Mouse (Mus musculus) hindbrain, embryonic 14.5 days (tissue): Measurements from ENCODE around the gene Elof1. TPM values are rescaled to one million over a fixed set of nuclear protein-coding genes. Genes with fewer than 3 reads are reported as not detected.
A peak's percentile ranks its signal among the peaks of the same experiment; 100 is the strongest.
"Not testable (repeated sequence)": the region's sequence is repeated elsewhere in the genome, so short reads cannot be mapped to it uniquely, and the experiment has no call there.

Experiments
- ATAC-seq: fragments of 200-750 bp; cut with Nextera tagmentation; 2 replicates; pipeline ENCODE4 v1.8.0; 2017; ENCODE audit warnings: moderate number of reproducible peaks, mild to moderate bottlenecking, moderate TSS enrichment, moderate library complexity; ENCODE audit not compliant: low FRiP score
- DNase-seq: peaks from one replicate; pipeline ENCODE4 v3.0.0-alpha.2; 2015; ENCODE audit warnings: low spot score
- H3K27ac ChIP-seq: fragments of 300-500 bp; sonication (generic); 2 replicates; pipeline ENCODE4 v1.5.1; 2014; ENCODE audit warnings: mild to moderate bottlenecking, moderate library complexity
- H3K27me3 ChIP-seq: fragments of 300-500 bp; sonication (generic); 2 replicates; pipeline ENCODE4 v1.6.1; 2014; ENCODE audit warnings: mild to moderate bottlenecking, low read length, mixed read lengths; ENCODE audit not compliant: control insufficient read depth, insufficient read depth
- H3K36me3 ChIP-seq: fragments of 300-500 bp; sonication (generic); replicated peaks from 2 replicates; pipeline ENCODE4 v1.6.1; 2014; ENCODE audit not compliant: control insufficient read depth, insufficient read depth
- H3K4me1 ChIP-seq: fragments of 300-500 bp; sonication (generic); replicated peaks from 2 replicates; pipeline ENCODE4 v1.6.1; 2014; ENCODE audit warnings: antibody characterized with exemption, low read length, mixed read lengths; ENCODE audit not compliant: control insufficient read depth, insufficient read depth
- H3K4me2 ChIP-seq: fragments of 300-500 bp; sonication (generic); replicated peaks from 2 replicates; pipeline ENCODE4 v1.6.1; 2014; ENCODE audit warnings: mild to moderate bottlenecking, moderate library complexity
- H3K4me3 ChIP-seq: fragments of 300-500 bp; sonication (generic); replicated peaks from 2 replicates; pipeline ENCODE4 v1.5.1; 2014; ENCODE audit warnings: mild to moderate bottlenecking, low read length
- H3K9ac ChIP-seq: fragments of 300-500 bp; sonication (generic); 2 replicates; pipeline ENCODE4 v1.6.1; 2014
- H3K9me3 ChIP-seq: fragments of 300-500 bp; sonication (generic); 2 replicates; pipeline ENCODE4 v1.6.1; 2016; ENCODE audit warnings: low read length; ENCODE audit not compliant: control insufficient read depth
- WGBS: fragments of 180-500 bp; shearing (Covaris S2); extraction: QIAGEN DNeasy Blood & Tissue Kit; methylation state at CpG from one replicate; pipeline ENCODE4 v1.1.7; 2014; 5-methylcytosine and 5-hydroxymethylcytosine counted together
- polyA plus RNA-seq: library from polyadenylated mRNA; unstranded; fragments of >200 nt; fragmentation: Nextera tagmentation; extraction: Ambion mirVana; gene quantifications from 2 replicates; pipeline ENCODE4 v1.2.1, GENCODE M21; 2014

Gene Elof1
- polyA plus RNA-seq, 1 experiment from 2014 or later = 193 TPM

DNA sequence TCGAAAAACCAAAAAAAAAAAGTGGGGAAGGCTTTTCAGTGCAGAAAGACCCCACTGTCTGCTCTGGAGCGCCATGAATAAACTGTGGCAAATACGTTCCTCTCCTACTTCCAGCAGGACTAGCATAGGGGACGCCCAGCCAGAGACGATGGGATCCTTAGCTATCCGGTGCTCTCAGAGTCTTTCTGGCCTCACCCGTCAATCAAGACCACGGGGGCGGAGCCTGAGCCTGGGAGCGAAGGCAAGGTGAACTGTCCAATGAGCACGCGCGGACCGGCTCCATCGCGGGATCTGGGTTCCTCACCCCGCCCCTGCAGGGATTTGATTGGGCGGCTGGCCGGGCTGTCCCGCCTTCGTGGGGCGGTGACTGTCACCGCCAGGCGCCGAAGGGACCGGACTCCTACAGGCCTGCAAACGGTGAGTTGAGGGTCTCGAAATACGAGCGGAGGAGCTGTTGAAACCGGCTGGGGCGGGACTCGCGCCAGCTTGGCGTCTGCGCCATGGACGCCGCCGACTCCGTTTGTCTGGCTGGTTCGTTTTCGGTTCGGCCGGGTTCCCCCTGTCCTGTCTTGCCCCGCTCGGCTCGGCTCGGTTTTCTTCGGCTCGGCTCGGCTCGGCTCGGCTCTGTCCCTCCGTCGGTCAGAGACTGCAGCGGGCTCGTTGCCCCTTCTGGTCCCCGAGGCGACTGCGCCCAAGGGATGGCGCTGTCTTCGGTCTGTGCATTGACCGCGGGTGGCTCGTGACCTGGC, 39.7 kb upstream of the Elof1 start, which contains the start of gene Pigyl:
Pigyl (plus strand) TSS at position 350 of the 749 bp plus-strand sequence.
- no peaks in the 10 kb centered on the region for H3K36me3 ChIP-seq
- under 1% methylated on average over 65 of the region's 65 CpGs for WGBS

DNA sequence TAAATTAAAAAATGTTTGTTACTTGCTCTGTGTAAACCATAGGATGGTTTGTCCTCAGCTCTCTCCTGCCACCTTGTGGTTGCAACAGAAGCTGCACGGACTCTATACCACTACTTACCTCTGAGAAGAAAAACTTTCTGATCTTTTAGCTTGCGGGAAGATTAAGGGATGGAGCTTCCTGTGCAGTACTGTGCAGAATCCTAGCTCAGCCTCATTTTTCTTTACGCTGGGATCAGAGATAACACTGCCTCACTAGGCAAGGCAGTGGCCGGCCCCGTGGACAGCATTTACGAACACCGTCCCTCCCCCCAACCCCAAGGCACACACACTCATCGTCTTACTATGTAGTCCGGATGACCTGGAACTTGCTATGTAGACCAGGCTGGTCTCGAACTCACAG, 38.6 kb upstream of the Elof1 start:
- H3K9me3 ChIP-seq = no peaks in the 10 kb centered on the region
- ATAC-seq = no peak; the same call in 1 of the 2 replicates
- no peaks in the 10 kb centered on the region for H3K36me3 ChIP-seq
- DNase-seq = peak; percentile 80
- WGBS = 33% methylated on average over 10 of the region's 10 CpGs
- peak overlapping the region; percentile 16; the same call in 1 of the 2 replicates for H3K4me2 ChIP-seq
- peaks cover 6% of the 10 kb centered on the region; the same call in 1 of the 2 replicates for H3K4me1 ChIP-seq
- H3K9ac ChIP-seq = no peak overlapping the region
- H3K27me3 ChIP-seq = no peaks in the 10 kb centered on the region
- no peak overlapping the region for H3K4me3 ChIP-seq
- H3K27ac ChIP-seq = no peak overlapping the region

More for the DNA sequence above, 39.7 kb upstream of the Elof1 start, which contains the start of gene Pigyl:
- Histone ChIP-seq H3K9ac (peak within 1 kb of the TSS; percentile 70), H3K4me2 (peak within 1 kb of the TSS; percentile 53), H3K27me3 (no peaks in the 10 kb centered on the region), H3K9me3 (no peaks in the 10 kb centered on the region), H3K27ac (peak within 1 kb of the TSS; percentile 89), H3K4me3 (peak within 1 kb of the TSS; percentile 57), H3K4me1 (peaks cover 6% of the 10 kb centered on the region; the same call in 1 of the 2 replicates)
- peak; percentile 98 for DNase-seq
- peak; percentile 98 for ATAC-seq

DNA sequence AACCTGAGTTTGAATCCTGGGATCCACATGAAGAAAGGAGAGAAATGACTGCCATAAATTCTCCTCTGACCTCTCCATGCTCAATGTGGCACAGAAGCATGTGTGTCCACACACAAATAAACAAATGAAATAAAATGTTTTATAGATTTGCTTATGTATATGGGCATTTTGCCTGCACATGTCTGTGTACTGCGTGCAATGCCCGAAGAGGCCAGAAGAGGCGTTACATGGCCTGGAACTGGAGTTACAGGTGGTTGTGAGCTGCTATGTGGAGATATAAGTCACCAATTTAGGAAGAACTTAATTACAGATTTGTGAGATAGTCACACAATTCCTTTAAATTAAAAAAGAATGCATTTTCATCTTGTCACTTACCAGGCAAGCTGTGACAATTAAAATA, 36.8 kb upstream of the Elof1 start:
- no peak overlapping the region for H3K4me3 ChIP-seq
- no peak overlapping the region for H3K9ac ChIP-seq
- H3K27ac ChIP-seq = no peak overlapping the region
- H3K9me3 ChIP-seq = no peaks in the 10 kb centered on the region
- H3K27me3 ChIP-seq = no peaks in the 10 kb centered on the region
- 95% methylated on average over 3 of the region's 3 CpGs for WGBS
- peaks cover 6% of the 10 kb centered on the region; the same call in 1 of the 2 replicates for H3K4me1 ChIP-seq
- DNase-seq = no peak
- no peak for ATAC-seq
- H3K4me2 ChIP-seq = no peak overlapping the region
- no peaks in the 10 kb centered on the region for H3K36me3 ChIP-seq

DNA sequence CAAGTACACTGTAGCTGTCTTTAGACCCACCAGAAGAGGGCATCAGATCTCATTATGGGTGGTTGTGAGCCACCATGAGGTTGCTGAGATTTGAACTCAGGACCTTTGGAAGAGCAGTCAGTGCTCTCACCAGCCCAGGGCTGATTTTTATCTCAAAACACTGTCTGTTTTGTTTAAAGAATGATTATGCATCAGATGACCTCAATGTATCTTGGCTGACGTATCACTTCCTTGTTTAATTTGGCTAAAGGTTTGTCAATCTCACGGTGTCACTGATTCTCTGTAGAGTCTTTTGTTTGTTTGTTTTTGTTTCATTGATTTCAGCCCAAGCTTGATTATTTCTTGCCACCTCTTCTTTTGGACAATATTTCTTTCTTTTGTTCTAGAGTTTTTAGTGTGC, 34.0 kb upstream of the Elof1 start:
- H3K4me2 ChIP-seq = no peak overlapping the region
- DNase-seq (no peak), ATAC-seq (no peak)
- WGBS = 83% methylated on average over 2 of the region's 2 CpGs
- no peaks in the 10 kb centered on the region for H3K27me3 ChIP-seq
- no peaks in the 10 kb centered on the region for H3K9me3 ChIP-seq
- no peak overlapping the region for H3K9ac ChIP-seq
- no peaks in the 10 kb centered on the region for H3K36me3 ChIP-seq
- no peak overlapping the region for H3K4me3 ChIP-seq
- no peak overlapping the region for H3K27ac ChIP-seq
- no peaks in the 10 kb centered on the region for H3K4me1 ChIP-seq

DNA sequence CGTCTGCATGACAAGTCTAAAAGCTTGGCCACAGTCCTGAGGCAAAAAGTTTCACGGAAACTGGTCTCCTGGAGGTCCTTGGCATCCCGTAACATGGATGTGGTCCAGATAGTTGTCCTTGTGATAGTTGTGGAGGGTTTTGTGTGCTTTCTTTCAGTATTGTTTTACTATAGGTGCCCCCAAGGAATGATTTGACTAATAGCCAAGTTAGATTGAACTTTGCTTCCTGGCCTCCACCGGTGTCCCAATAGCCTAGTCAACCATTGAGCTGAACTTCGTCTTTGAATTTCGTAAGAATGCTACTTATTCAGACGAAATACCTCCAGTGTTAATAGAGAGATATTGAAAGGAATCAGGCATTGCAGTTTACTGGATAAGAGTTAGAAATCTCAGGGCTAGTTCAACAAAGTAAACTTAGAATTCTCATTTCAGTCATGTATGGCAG, 33.3 kb upstream of the Elof1 start:
- H3K27ac ChIP-seq, H3K4me2 ChIP-seq, ATAC-seq, H3K36me3 ChIP-seq, H3K4me3 ChIP-seq, H3K9me3 ChIP-seq, H3K9ac ChIP-seq, H3K27me3 ChIP-seq, DNase-seq, H3K4me1 ChIP-seq: not testable (repeated sequence)
- 88% methylated on average over 7 of the region's 7 CpGs for WGBS

DNA sequence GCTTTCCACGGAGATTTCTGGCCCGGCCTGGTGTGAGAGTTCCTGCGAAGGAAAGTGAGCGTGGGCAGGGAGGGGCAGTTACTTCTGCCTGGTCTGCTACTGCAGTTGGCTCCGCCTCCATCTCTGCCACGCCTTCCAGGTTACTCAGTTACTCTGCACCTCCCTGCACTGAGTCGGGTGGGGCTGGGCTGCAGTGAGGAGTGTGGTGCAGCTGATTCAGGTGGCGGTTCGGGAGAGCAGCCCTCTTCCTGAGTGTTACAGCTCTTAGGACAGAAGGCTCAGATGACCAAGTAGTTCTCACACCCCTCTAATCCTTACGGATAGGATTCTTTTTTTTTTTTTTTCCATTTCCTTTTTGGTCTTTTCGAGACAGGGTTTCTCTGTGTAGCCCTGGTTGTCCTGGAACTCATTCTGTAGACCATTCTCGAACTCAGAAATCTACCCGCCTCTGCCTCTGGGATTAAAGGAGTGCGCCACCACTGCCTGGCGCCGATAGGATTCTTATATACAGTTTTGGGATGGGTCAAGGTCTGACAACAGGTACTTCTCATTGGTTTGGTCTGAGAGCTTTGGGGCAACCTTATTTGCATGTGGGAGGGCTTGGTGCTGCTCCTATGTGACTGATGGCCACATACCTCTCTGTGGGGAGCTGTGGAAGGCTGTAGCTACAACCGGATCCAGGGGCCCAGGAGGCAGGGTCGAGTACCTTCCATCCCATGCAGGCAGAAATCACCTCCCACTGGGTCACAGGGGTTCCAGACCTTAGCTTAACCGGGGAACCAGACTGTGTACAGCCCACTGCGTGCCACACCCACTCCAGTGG, 32.7 kb upstream of the Elof1 start:
- DNase-seq = no peak
- 84% methylated on average over 20 of the region's 20 CpGs for WGBS
- H3K36me3 ChIP-seq = no peaks in the 10 kb centered on the region
- H3K27ac ChIP-seq = no peak overlapping the region
- H3K4me2 ChIP-seq = no peak overlapping the region
- no peaks in the 10 kb centered on the region for H3K27me3 ChIP-seq
- no peak overlapping the region for H3K9ac ChIP-seq
- no peak for ATAC-seq
- no peaks in the 10 kb centered on the region for H3K9me3 ChIP-seq
- H3K4me1 ChIP-seq = no peaks in the 10 kb centered on the region
- no peak overlapping the region for H3K4me3 ChIP-seq

DNA sequence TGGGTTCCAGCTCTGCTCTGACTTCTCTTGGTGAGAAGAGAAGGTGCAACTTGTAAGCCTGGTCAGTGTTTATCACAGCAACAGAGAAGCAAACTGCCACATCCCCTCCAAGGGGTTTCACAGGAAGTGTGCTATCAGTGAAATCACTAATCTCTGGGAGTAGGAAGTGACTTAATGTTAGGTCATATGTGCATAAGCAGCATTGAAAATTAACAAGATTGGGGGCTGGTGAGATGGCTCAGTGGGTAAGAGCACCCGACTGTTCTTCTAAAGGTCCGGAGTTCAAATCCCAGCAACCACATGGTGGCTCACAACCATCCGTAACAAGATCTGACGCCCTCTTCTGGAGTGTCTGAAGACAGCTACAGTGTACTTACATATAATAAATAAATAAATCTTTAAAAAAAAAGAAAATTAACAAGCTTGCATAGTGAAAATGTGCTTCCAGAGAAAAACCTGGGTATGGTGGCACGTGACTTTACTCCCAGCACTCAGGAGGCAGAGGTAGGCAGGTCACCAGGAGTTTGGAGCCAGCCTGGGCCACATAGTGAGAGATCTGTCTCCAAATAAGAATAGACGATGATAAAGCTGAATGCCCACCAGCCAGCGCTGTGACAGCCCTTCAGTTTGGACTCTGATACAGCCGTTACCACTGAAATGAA, 27.5 kb upstream of the Elof1 start:
- no peak overlapping the region for H3K9ac ChIP-seq
- no peaks in the 10 kb centered on the region for H3K36me3 ChIP-seq
- no peaks in the 10 kb centered on the region for H3K27me3 ChIP-seq
- H3K4me3 ChIP-seq = no peak overlapping the region
- no peaks in the 10 kb centered on the region for H3K4me1 ChIP-seq
- ATAC-seq (no peak), DNase-seq (no peak)
- H3K4me2 ChIP-seq = no peak overlapping the region
- 83% methylated on average over 6 of the region's 8 CpGs for WGBS
- no peaks in the 10 kb centered on the region for H3K9me3 ChIP-seq
- no peak overlapping the region for H3K27ac ChIP-seq

DNA sequence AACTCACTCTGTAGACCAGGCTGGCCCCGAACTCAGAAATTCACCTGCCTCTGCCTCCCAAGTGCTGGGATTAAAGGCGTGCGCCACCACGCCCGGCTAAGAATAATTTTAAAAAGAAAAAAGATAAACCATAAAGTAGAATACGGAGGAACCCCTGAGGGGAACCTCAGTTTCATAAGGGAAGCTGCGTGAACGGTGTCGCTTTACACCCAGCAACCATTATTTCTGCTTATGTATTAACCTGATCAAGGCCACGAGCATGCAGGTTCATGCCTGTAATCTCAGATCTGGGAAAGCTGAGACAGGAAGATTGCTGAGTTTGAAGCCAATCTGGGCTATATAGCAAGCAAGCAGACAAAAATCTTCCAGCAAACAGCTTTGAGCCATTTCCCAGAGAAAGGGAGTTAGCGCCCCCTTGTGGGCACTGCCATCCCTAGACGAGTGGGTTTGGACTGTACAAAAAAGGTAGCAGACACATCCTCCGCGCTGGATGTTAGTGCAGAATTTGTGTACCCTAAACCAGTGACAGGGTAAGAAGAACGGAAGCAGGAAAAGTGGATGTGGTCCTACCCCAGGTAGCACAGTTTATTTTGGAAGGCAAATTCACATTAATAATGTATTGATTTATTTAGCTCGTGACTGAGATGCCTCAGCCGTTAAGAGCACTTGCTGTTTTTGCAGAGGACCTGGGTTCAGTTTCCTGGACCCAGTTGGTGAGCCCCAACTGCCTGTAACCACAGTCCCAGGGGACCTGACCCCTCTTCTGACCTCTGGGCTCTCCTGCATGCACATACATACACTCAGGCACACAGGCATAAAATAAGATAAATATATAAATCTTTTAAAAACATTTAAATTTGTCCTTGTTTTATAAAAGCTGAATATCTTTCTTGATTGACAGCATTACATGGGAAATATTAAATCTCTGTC, 26.4 kb upstream of the Elof1 start:
- H3K4me3 ChIP-seq = no peak overlapping the region
- peak; percentile 51; the same call in 1 of the 2 replicates for ATAC-seq
- H3K9me3 ChIP-seq = no peaks in the 10 kb centered on the region
- no peaks in the 10 kb centered on the region for H3K27me3 ChIP-seq
- H3K36me3 ChIP-seq = no peaks in the 10 kb centered on the region
- 59% methylated on average over 17 of the region's 17 CpGs for WGBS
- no peaks in the 10 kb centered on the region for H3K4me1 ChIP-seq
- DNase-seq = peak; percentile 92
- no peak overlapping the region for H3K27ac ChIP-seq
- no peak overlapping the region for H3K4me2 ChIP-seq
- H3K9ac ChIP-seq = no peak overlapping the region
